Mouse (Mus musculus): ENCODE measurements at regions not wholly inside any gene's neighbourhood (a gene's known extent, or its start where the extent isn't known, plus 50 kb on each side); places are given as distances from the start of the nearest gene placed in this dataset.
A peak's percentile ranks its signal among the peaks of the same experiment; 100 is the strongest.
"Not testable (repeated sequence)": the region's sequence is repeated elsewhere in the genome, so short reads cannot be mapped to it uniquely, and the experiment has no call there.

- Histone ChIP-seq H3K4me3 (ENCODE audit: low read length) (no peak overlapping the region), H3K9me3 (ENCODE audit: control insufficient read depth, low read length) (peaks cover 72% of the 10 kb centered on the region), H3K9ac (ENCODE audit: low read depth, low read length) (no peak overlapping the region), H3K4me2 (replicated peaks; ENCODE audit: low read depth, low read length) (no peak overlapping the region), H3K27ac (ENCODE audit: low read depth, low read length) (no peak overlapping the region), H3K27me3 (ENCODE audit: control insufficient read depth, insufficient read depth, low read length) (no peaks in the 10 kb centered on the region), H3K36me3 (ENCODE audit: control insufficient read depth, insufficient read depth, low read length) (no peaks in the 10 kb centered on the region), H3K4me1 (ENCODE audit: control insufficient read depth, insufficient read depth, low read length) (no peaks in the 10 kb centered on the region)
- ATAC-seq (ENCODE audit: low FRiP score, low TSS enrichment) = peak; percentile 54
- 57% methylated on average over 8 of the region's 8 CpGs for WGBS
These were observed 83.7 kb upstream of the Vmn1r2 start for GRCm38 (mm10) chr4:3083161-3084020.

GRCm38 (mm10) chr4:3084021-3084545, 83.0 kb upstream of the Vmn1r2 start:
- ATAC-seq (ENCODE audit: low FRiP score, low TSS enrichment) = peak; percentile 26; the same call in 1 of the 2 replicates

GRCm38 (mm10) chr4:3085456-3086448, 81.4 kb upstream of the Vmn1r2 start:
- H3K4me2 ChIP-seq (replicated peaks; ENCODE audit: low read depth, low read length) = no peak overlapping the region
- no peaks in the 10 kb centered on the region for H3K27me3 ChIP-seq (ENCODE audit: control insufficient read depth, insufficient read depth, low read length)
- H3K4me3 ChIP-seq (ENCODE audit: low read length) = no peak overlapping the region
- WGBS = 65% methylated on average over 6 of the region's 6 CpGs
- ATAC-seq (ENCODE audit: low FRiP score, low TSS enrichment) = no peak
- no peaks in the 10 kb centered on the region for H3K36me3 ChIP-seq (ENCODE audit: control insufficient read depth, insufficient read depth, low read length)
- H3K9ac ChIP-seq (ENCODE audit: low read depth, low read length) = no peak overlapping the region
- H3K9me3 ChIP-seq (ENCODE audit: control insufficient read depth, low read length) = peaks cover 73% of the 10 kb centered on the region
- H3K4me1 ChIP-seq (ENCODE audit: control insufficient read depth, insufficient read depth, low read length) = no peaks in the 10 kb centered on the region
- no peak overlapping the region for H3K27ac ChIP-seq (ENCODE audit: low read depth, low read length)

More at GRCm38 (mm10) chr4:3084021-3084545, 83.0 kb upstream of the Vmn1r2 start:
- H3K9me3 ChIP-seq (ENCODE audit: control insufficient read depth, low read length) = peaks cover 72% of the 10 kb centered on the region
- no peaks in the 10 kb centered on the region for H3K4me1 ChIP-seq (ENCODE audit: control insufficient read depth, insufficient read depth, low read length)
- H3K9ac ChIP-seq (ENCODE audit: low read depth, low read length) = no peak overlapping the region
- no peak overlapping the region for H3K4me2 ChIP-seq (replicated peaks; ENCODE audit: low read depth, low read length)
- WGBS = 69% methylated on average over 3 of the region's 3 CpGs
- H3K27me3 ChIP-seq (ENCODE audit: control insufficient read depth, insufficient read depth, low read length) = no peaks in the 10 kb centered on the region
- H3K36me3 ChIP-seq (ENCODE audit: control insufficient read depth, insufficient read depth, low read length) = no peaks in the 10 kb centered on the region
- H3K27ac ChIP-seq (ENCODE audit: low read depth, low read length) = no peak overlapping the region
- H3K4me3 ChIP-seq (ENCODE audit: low read length) = no peak overlapping the region

GRCm38 (mm10) chr4:3087616-3088015, 79.5 kb upstream of the Vmn1r2 start:
- not testable (repeated sequence) for H3K4me3 ChIP-seq (ENCODE audit: low read length); H3K27me3 ChIP-seq (ENCODE audit: control insufficient read depth, insufficient read depth, low read length); H3K9ac ChIP-seq (ENCODE audit: low read depth, low read length); ATAC-seq (ENCODE audit: low FRiP score, low TSS enrichment); H3K4me1 ChIP-seq (ENCODE audit: control insufficient read depth, insufficient read depth, low read length); H3K27ac ChIP-seq (ENCODE audit: low read depth, low read length); H3K36me3 ChIP-seq (ENCODE audit: control insufficient read depth, insufficient read depth, low read length); H3K4me2 ChIP-seq (replicated peaks; ENCODE audit: low read depth, low read length)
- 75% methylated on average over 7 of the region's 7 CpGs for WGBS
- peaks cover 58% of the 10 kb centered on the region for H3K9me3 ChIP-seq (ENCODE audit: control insufficient read depth, low read length)

GRCm38 (mm10) chr4:3089567-3090377, 77.3 kb upstream of the Vmn1r2 start:
- Histone ChIP-seq H3K9me3 (ENCODE audit: control insufficient read depth, low read length) (peaks cover 36% of the 10 kb centered on the region), H3K4me1 (ENCODE audit: control insufficient read depth, insufficient read depth, low read length) (no peaks in the 10 kb centered on the region), H3K27me3 (ENCODE audit: control insufficient read depth, insufficient read depth, low read length) (no peaks in the 10 kb centered on the region), H3K4me2 (replicated peaks; ENCODE audit: low read depth, low read length) (no peak overlapping the region), H3K9ac (ENCODE audit: low read depth, low read length) (no peak overlapping the region), H3K27ac (ENCODE audit: low read depth, low read length) (no peak overlapping the region), H3K4me3 (ENCODE audit: low read length) (no peak overlapping the region), H3K36me3 (ENCODE audit: control insufficient read depth, insufficient read depth, low read length) (no peaks in the 10 kb centered on the region)
- 67% methylated on average over 13 of the region's 13 CpGs for WGBS
- peak; percentile 52; the same call in 1 of the 2 replicates for ATAC-seq (ENCODE audit: low FRiP score, low TSS enrichment)

- H3K4me3 ChIP-seq (ENCODE audit: low read length) = no peak overlapping the region
- no peak overlapping the region for H3K9ac ChIP-seq (ENCODE audit: low read depth, low read length)
- no peaks in the 10 kb centered on the region for H3K4me1 ChIP-seq (ENCODE audit: control insufficient read depth, insufficient read depth, low read length)
- WGBS = 82% methylated on average over 11 of the region's 11 CpGs
- no peaks in the 10 kb centered on the region for H3K27me3 ChIP-seq (ENCODE audit: control insufficient read depth, insufficient read depth, low read length)
- ATAC-seq (ENCODE audit: low FRiP score, low TSS enrichment) = no peak
- peaks cover 30% of the 10 kb centered on the region for H3K9me3 ChIP-seq (ENCODE audit: control insufficient read depth, low read length)
- H3K36me3 ChIP-seq (ENCODE audit: control insufficient read depth, insufficient read depth, low read length) = no peaks in the 10 kb centered on the region
- no peak overlapping the region for H3K4me2 ChIP-seq (replicated peaks; ENCODE audit: low read depth, low read length)
- H3K27ac ChIP-seq (ENCODE audit: low read depth, low read length) = no peak overlapping the region
These were observed 76.8 kb upstream of the Vmn1r2 start for GRCm38 (mm10) chr4:3090378-3090735.

GRCm38 (mm10) chr4:3090742-3091141, 76.4 kb upstream of the Vmn1r2 start:
- Histone ChIP-seq H3K27ac (ENCODE audit: low read depth, low read length) (no peak overlapping the region), H3K27me3 (ENCODE audit: control insufficient read depth, insufficient read depth, low read length) (no peaks in the 10 kb centered on the region), H3K4me1 (ENCODE audit: control insufficient read depth, insufficient read depth, low read length) (no peaks in the 10 kb centered on the region), H3K36me3 (ENCODE audit: control insufficient read depth, insufficient read depth, low read length) (no peaks in the 10 kb centered on the region), H3K9me3 (ENCODE audit: control insufficient read depth, low read length) (peaks cover 27% of the 10 kb centered on the region), H3K4me3 (ENCODE audit: low read length) (no peak overlapping the region), H3K9ac (ENCODE audit: low read depth, low read length) (no peak overlapping the region), H3K4me2 (replicated peaks; ENCODE audit: low read depth, low read length) (no peak overlapping the region)
- ATAC-seq (ENCODE audit: low FRiP score, low TSS enrichment) = peak; percentile 79
- 79% methylated on average over 9 of the region's 9 CpGs for WGBS
